Mouse (Mus musculus): ENCODE results near the gene Gja10.

Gene Gja10

DNA sequence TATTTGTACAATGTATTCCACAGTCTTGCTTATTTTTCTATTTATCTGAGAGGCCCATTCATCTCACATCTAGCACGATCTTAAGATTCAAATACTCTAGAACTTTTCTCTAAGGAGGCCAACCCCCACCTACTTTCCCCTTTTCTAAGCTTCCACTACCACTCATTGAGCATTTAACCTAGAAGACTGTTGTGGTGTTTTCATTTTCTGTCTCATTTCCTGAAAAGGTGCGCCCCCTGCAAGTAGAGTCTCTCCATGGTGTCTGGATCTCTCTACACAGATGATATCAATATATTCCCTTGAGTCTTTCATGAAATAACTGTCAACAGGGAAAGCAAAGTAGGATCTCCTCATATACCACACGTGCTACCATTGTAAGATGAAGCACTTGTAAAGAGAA is at the start of gene Gja10:
Gja10 (minus strand) TSS at position 101 of the 400 bp plus-strand sequence.
- DNase-seq, result no peak

DNA sequence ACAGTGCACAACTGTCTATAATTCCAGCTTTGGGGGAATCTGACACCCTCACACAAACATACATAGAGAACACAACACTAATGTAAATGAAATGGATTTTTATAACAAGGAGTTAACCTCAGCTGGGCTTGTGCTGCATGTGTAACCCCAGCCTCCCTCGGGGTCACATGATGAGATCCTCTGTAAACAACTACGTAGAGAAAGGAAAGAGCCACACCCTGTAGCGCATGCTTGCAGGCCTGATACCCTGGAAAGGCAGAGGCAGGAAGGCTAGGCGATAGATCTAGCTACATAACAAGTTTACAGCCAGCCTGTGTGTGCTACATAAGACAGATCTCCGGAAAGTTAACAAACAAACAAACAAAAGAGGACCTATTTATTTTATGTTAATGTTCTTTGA is 49.1 kb upstream of the Gja10 start:
- DNase-seq, result no peak

DNA sequence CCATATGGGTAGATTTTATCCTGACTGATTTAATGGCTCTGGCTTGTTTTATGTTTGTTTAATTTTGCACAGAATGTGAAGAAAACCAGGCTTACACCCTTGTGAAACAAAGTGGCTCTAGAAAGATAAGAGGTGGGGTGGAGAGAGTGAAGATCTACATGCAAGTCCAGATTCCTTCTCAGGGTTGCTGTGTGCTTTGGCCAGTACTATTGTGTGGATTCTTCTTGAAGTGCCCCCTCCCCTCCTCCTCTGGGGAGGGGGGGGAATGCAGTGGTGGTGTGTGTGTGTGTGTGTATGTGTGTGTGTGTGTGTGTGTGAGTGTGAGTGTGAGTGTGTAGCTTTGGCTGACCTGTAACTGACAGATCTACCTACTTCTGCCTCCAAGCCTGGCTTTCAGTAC is 19.1 kb upstream of the Gja10 start:
- no peak for DNase-seq

DNA sequence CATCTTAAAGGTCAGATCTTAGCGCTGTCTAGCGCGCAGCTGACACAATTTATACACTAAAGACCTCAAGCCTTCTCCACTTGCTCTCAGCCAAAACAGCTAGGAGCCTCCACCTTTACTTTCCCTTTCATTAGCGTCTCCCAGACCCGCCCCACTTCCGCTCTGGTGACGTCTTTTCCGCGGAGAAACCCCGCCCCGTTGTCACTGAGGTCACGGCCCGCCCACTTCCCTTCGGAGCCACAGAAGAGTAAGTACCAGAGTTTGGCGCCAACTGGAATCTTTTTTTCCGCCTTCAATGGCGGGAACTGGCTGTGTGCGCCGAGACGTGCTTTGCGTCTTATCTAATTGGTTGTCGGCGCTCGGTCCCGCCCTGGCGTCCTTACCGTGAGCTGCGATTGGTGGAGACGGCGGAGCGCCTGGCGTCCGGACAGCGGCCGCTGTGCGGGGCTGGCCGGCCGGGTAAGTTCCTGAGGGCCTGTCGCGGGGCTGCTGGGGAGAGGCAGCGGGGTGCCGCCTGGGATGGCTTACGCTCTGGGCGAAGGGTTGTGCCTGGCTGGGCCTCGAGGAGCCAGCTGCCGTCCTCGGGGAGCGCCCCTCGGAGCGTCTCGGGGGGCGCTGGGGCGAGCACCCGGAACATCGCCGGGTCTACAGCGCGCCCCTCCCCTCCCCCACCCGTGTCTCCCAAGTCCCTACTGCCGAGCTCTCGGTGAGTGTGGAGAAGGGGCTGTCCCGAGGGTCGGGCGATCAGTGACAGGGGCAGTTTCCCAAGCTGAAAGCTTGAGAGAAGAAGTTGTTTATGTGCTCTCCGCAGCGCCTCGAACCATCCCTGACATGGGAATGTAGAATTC is 12.7 kb upstream of the Gja10 start, which contains the start of gene Casp8ap2:
Casp8ap2 (plus strand) TSS at position 418 of the 848 bp plus-strand sequence.
- peak; percentile 100 for DNase-seq

DNA sequence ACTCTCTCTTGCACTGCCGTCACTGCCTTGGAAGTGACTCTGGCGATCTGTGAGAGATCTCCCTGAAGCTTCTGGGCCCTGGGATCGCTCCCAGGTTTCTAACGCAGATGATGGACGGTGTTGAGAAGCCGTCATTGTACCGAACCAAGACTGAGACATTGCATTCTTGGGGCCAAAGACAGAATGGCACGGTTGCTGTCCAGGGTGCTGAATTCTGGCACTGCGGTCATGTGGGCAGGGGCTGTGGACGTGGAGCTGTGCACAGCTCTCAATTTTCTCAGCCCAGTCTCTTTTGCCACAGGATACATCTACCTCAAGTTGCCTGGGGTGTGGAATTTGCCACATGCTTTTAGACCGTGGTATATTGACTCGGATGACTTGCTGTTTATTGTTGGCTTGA is 1.4 kb downstream of the Gja10 start:
- no peak for DNase-seq

DNA sequence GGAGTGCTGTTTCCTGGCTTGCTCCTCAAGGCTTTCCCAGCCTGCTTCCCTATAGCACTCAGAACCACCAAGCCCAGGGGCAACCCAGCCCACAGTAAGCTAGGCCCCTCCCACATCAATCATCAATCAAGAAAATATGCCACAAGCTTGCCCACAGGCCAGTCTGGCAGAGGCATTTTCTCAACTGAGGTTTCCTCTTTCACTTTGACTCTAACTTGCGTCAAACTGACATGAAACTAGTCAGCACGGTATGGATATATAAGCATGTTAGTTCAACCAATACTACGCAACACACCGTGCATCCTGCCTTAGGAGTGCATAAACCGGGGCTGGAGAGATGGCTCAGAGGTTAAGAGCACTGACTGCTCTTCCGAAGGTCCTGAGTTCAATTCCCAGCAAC is 14.3 kb downstream of the Gja10 start:
- no peak for DNase-seq

DNA sequence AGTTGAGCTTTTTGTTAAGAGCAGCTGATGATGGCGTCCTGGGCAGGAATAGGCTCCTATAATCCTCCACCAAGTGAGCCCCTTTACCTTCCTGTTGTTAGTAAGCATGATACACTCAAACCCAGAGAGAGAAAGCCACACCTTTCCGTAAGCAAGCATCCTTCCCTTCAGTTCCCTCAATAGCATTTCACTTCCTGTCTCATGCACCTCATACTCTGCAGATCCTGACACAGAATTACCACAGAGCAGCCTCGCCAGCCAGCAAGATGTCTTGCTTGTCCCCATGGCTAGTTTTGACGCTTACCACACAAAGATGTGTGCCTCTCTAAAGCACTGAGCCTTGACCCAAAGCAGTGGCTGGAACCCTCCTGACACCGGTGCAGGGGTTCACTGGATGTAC is 15.0 kb downstream of the Gja10 start:
- no peak for DNase-seq

DNA sequence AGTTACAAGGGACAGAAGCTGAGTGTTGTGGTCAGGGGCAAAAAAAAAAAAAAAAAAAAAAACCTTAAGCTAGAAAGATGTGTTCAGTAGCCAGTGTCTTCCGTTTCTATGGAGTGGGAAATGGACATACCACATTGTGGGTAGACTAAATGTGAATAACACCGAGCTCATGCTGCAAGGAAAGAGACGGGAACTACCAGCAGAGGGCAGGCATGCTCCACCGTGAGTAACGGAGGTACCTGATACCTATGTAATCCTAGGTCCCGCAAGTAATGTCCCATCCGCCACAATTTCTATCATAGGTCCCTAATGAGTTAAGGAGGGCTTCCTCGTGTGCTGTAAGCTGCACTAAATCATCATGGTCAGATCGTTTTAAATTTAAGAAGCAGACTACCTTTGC is 16.0 kb downstream of the Gja10 start:
- DNase-seq, result no peak

DNA sequence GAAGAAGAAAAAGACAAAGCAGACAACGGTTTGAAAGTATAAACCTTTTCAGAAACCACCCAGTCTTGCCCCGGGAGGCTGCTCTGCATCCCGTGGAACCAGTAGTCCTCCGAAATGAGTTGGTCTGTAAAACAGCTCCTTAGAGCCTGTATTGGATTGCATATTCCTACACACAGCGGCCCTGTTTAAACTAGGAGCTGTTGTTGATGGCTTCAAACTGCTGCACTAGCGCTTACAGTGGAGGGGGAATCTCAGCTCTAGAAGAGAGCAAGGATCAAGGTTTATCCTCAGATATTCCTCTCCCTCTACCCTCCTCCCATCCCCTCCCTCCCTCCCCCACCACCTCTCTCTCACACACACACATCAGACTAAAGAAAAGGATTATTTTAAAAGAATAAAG is 18.4 kb downstream of the Gja10 start:
- no peak for DNase-seq

DNA sequence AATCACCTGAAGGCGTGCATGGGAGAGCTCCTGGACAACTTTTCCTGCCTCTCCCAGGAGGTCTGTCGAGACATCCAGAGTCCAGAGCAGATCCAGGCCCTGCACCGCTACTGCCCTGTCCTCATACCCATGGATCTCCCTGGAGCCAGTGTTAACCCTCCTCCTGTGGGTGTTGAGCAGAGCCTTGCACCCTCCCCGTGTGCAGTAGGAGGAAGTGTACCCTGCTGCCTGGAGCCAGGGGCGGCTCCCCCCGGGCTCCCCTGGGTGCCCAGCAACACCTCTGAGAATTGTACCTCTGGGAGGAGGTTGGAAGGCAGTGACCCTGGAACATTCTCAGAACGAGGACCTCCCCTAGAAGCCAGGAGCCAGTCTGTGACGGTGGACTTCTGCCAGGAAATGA is 22.7 kb downstream of the Gja10 start:
- no peak for DNase-seq

DNA sequence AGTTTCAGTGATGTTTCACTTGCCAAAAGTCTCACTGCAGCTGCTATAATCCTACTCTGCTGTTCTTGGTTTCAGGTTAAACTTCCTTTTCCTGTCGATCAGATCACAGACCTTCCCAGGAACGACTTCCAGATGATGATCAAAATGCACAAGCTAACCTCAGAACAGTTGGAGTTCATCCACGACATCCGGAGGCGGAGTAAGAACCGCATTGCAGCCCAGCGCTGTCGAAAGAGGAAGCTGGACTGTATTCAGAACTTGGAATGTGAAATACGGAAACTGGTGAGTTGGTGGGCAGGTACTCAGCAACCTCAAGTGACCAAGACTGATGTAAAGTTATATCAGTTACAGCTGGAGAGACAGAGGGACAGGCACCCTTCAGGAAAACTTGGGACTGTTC is 27.4 kb downstream of the Gja10 start:
- no peak for DNase-seq

DNA sequence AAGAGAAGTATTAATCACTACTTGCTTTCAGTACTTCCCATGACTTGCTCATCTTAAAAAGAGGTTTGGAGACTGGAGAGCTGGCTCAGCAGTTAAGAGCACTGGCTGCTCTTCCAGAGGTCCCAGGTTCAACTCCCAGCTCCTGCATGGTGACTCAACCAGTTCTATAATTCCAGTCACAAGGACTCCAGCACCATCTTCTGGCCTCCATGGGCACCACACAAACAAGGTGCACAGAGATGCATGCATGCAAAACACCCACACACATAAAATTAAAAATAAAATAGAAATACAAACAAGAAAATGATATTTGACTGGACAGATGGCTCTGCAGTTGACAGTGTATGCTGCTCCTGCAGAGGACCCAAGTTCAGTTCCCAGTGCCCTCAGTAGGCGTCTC is 28.0 kb downstream of the Gja10 start:
- DNase-seq, result no peak

DNA sequence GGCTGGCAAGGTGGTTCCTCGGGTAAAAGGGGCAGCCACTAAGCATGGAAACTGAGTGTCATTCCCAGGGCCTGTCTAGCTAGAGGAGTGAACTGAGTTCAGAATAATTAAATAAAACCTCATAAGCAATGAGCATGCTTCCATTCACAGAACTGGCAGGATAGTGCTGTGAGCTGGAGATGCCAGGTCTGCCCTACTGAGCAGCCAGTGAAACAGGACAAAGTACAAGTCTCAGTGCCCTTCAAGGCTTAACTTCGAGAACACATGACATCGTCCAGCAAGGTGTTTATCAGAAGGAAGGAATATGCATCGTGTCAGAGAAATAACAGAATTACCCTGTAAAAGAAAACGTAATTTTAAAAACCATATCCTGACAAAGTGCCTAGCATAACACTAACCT is 29.0 kb downstream of the Gja10 start:
- DNase-seq, result no peak

DNA sequence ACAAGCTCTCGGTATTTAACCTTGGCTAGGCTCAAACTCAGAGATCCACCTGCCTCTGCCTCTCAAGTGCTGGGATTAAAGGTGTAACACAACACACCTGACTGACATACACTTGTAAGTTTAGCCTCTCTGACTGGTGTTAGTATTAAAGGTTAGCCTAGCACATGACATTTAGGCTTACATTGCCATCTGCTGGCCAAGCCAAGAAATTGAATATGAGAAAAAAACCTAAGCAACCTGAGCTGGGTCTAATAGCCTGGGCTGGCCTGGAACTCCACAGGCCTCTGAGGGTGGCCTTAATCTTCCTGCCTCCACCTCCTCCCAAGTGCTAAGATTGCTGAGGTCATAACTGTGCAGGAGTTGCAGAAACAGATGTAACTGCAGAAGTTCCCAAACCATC is 30.4 kb downstream of the Gja10 start:
- DNase-seq, result no peak

DNA sequence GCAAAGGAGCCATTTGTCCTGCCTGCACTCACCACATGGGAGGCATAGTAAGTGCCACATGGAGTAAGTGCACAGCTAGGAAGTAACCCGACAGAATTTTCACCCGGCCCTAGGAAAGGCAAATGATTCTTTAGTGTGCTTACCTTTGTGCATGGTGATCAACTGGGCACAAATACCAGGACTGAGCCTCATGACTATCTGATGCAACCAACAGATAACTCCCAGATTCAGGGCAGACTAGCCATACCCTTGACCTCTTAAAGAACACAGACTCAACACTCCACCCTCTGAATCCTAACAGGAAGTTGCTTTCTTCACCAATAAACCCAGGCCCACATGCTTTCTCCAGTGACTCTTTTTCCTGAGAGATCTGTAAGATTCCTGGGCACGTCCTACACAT is 31.1 kb downstream of the Gja10 start:
- DNase-seq, result no peak

DNA sequence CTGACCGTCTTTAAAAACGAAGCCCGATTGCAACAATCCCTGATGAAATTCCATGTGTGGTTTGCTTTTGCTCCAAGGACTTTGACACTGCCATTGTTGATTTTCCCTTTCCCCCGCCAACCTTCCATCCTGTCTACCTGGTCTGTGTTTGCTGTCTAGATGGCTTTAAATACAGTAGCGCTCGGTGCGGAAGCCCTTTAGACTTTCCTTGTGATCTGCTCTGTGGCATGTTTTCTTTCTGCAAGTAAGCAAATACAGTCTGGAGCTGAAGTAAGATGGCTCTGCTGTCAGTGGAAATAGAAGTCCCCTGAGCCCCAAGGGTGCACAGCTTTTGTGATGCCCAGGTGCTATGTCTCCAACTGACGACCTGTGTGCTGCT is 31.6 kb downstream of the Gja10 start:
- DNase-seq, result no peak

DNA sequence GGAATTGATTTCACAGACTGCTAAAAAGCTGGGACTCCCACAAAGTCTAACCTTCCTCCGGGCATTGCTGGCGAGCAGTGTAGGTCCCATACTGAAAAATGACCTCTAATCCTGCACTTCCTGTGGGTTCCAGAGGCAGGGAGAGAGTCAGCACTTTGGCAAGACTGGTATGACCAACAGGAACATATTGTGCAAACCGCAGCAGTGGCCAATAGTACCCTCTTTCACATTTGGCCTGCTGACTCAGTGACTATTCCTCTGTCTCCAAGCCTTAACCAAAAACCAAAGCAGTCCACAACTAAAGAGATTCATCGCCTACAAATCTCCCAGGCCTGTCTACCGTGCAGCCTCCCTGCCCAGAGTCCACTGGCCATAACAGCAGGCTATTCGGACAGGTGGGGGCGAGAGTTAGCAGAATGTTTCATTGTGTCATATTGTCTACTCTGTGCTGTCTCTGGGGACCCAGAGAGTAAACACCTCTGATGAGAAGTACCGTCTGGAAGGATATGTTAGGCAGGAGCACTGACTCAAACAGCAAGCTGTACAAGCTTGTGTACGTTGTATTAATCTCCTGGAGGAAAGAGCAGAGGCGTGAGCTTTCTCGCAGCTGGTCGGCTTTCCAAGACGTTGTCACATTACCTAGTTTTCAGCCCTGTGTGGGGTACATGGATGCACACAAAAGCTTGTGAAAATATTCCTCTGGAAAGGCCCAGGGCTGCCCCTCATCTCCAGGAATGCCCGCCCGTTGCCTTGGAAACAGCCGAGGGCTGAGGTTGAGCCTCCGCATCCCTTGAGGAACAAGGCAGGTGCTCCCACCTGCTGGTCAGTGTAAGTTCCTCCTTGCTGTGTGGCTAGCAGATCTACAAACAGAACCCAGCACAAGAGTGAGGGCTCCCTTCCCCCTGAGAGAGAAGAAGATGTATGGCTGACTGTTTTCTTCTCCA is 32.3 kb downstream of the Gja10 start:
- DNase-seq, result peak; percentile 81

DNA sequence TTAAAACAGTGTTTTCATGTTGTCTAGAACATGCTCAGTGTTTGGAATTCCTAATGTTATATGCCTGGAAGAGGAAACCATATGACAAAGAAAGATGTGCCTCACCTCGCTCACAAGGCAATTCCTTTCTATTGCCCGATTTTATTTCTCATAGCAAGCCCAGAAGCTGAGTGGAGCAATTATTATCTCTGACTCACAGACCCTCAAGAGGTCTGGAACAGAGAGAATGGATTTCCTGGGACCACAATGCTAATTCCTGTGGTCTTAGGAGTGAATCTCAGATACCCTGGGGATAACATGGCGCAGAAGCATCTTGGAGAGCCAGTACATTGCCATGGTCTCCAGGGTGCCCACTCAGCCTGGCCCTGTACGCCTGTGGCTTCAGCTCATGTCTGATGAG is 33.5 kb downstream of the Gja10 start:
- no peak for DNase-seq

DNA sequence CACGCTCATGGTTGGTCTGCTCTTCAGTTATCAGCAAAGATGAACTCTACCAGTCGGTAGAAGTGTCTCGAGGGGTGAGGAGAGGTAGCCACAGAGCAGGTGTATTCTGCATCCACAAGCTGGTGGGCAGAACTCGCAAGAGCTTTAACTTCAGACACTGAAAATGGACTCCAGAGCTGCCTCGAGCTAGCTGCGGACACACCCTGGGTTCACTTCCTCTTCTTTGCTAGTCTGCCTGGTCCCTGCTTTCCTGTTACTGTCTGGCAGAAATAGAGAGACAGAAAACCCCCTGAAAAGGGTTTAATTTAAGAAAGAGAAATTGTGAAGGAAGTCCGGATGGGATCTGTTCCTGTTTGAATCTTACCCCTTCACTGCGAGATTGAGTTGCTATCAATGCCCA is 37.6 kb downstream of the Gja10 start:
- DNase-seq, result peak; percentile 70

DNA sequence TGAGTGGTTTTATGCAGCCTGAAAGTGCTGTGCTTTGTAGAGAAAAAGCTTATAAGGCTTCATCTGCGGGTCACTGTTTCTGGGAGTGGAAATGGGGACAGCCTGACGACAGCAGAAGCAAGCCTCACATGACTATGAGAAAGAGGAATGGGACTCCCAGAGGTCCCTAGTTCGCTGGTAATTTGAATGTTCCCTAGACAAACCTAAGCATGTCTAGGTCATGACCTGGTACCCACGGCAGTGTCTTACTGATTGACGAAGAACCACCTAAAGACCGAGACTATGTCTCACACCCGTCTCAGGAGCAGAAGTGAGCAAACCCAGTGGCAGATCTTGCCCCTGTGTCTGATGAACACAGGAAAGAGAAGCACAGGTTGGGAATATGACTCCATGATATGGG is 38.1 kb downstream of the Gja10 start:
- peak; percentile 67 for DNase-seq

DNA sequence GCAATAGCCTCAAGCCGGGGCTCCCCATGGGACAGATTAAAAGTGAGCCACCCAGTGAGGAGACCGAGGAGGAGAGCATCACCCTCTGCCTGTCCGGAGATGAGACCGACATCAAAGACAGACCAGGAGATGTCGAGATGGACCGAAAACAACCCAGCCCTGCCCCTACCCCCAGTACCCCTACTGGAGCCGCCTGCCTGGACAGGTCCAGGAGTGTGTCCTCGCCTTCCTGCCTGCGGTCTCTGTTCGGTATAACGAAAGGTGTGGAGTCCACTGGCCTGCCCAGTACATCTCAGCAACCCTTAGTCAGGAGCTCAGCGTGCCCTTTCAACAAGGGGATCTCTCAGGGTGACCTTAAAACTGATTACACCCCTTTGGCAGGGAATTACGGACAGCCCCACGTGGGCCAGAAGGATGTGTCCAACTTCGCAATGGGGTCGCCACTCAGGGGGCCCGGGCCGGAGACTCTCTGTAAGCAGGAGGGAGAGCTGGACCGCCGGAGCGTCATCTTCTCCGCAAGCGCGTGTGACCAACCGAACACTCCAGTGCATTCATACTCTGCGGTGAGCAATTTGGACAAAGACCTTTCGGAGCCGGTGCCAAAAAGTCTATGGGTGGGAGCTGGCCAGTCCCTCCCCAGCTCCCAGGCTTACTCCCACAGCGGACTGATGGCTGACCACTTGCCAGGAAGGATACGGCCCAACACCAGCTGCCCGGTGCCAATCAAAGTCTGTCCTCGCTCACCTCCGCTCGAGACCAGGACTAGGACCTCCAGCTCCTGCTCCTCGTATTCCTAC is 40.0 kb downstream of the Gja10 start:
- no peak for DNase-seq

DNA sequence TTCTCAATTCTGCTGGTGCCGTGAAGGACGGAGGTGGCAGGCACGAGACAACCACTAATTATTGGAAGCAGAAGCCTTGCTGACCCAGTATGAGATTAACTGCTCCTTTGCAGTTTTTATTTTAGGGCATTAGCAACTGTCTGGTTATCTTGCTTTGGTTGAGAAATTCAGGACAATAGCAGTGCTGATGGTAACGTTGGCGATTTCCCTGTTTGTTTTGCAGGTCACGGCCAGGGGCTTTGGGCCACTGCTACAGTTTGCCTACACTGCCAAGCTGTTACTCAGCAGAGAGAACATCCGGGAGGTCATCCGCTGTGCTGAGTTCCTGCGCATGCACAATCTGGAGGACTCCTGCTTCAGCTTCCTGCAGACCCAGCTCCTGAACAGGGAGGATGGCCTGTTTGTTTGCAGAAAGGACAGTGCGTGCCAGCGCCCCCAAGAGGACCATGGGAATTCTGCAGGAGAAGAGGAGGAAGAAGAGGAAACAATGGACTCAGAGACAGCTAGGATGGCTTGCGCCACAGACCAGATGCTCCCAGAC is 40.9 kb downstream of the Gja10 start:
- peak; percentile 86 for DNase-seq

Measured in layer of hippocampus, adult 9-11 months (tissue).